Mouse (Mus musculus) E14TG2a.4 (cell line): ENCODE measurements at regions not wholly inside any gene's neighbourhood (a gene's known extent, or its start where the extent isn't known, plus 50 kb on each side); places are given as distances from the start of the nearest gene placed in this dataset.

ENCODE experiments used
- H3K27me3 ChIP-seq: 2 replicates; pipeline ENCODE4 v1.6.1; 2014; ENCODE audit warnings: low read length, control low read depth; ENCODE audit not compliant: insufficient read depth
- H3K36me3 ChIP-seq: 2 replicates; pipeline ENCODE4 v1.6.1; 2014; ENCODE audit warnings: low read length, control low read depth; ENCODE audit not compliant: insufficient read depth
- H3K4me1 ChIP-seq: replicated peaks from 2 replicates; pipeline ENCODE4 v1.6.1; 2014; ENCODE audit warnings: low read depth, low read length, control low read depth
- H3K4me3 ChIP-seq: replicated peaks from 2 replicates; pipeline ENCODE4 v1.5.1; 2014; ENCODE audit warnings: mild to moderate bottlenecking, low read length
- H3K9me3 ChIP-seq: 2 replicates; pipeline ENCODE4 v1.6.1; 2014; ENCODE audit warnings: low read length, control low read depth
- CTCF ChIP-seq: conservative IDR thresholded peaks from 2 replicates; pipeline ENCODE4 v1.5.1; 2014; ENCODE audit warnings: low read length
- NANOG ChIP-seq: IDR thresholded peaks from 2 replicates; pipeline ENCODE4 v1.6.1; 2014; ENCODE audit warnings: borderline replicate concordance, low read length, mixed read lengths
- POU5F1 ChIP-seq: IDR thresholded peaks from 2 replicates; pipeline ENCODE4 v1.6.1; 2014; ENCODE audit warnings: low read length, borderline replicate concordance

- Histone ChIP-seq H3K4me1 (no peaks in the 10 kb centered on the region), H3K27me3 (no peaks in the 10 kb centered on the region), H3K9me3 (peaks cover 12% of the 10 kb centered on the region), H3K36me3 (no peaks in the 10 kb centered on the region), H3K4me3 (no peak overlapping the region)
- TF ChIP-seq NANOG, result no peak
These were observed 71.9 kb upstream of the Armc2 start for GRCm38 (mm10) chr10:42090147-42090546.

DNA sequence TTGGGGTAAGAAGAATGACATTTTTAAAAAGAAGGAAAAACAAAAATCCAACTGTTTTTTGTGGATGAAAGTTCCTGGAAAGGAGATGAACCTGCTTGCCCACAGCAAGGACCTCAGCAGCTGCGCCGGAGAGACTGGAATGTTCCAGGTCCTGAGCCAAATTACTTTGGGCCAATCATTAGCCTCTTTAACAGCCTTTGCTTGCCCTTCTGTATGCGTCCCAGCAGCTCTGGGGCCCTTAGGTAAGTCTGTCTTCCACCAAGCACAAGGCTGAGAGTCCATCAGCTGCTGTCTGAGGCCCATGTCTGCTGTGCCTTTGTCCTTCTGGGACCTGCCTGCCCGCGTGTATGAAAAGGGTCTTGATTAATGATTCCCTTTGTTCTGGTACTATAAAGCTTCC is 71.4 kb upstream of the Armc2 start:
- Histone ChIP-seq H3K27me3 (no peaks in the 10 kb centered on the region), H3K4me3 (no peak overlapping the region), H3K9me3 (peaks cover 12% of the 10 kb centered on the region), H3K4me1 (no peaks in the 10 kb centered on the region), H3K36me3 (no peaks in the 10 kb centered on the region)
- no peak for TF ChIP-seq CTCF
- TF ChIP-seq NANOG, result no peak
- no peak for TF ChIP-seq POU5F1

DNA sequence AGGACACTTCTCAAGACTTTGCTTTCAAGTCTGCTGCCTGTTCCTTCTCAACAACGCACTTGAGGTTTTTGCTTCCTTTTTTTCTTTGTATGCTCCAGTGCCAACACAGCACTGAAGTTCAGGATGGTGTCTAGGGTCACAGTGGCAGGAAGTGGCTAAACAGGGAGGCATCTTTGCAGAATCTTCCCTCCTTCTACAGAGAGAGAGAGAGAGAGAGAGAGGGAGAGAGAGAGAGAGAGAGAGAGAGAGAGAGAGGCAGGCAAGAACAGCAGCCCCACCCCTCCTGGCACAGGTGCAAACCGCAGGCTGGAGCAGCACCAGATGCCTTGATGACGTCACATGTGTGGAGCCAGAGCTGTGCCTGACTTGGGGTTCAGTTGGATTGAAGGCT is 71.0 kb upstream of the Armc2 start:
- H3K27me3 ChIP-seq, result no peaks in the 10 kb centered on the region
- no peak overlapping the region for H3K4me3 ChIP-seq
- H3K36me3 ChIP-seq, result no peaks in the 10 kb centered on the region
- TF ChIP-seq POU5F1 (no peak), NANOG (no peak), CTCF (no peak)
- peaks cover 12% of the 10 kb centered on the region for H3K9me3 ChIP-seq
- H3K4me1 ChIP-seq, result no peaks in the 10 kb centered on the region

DNA sequence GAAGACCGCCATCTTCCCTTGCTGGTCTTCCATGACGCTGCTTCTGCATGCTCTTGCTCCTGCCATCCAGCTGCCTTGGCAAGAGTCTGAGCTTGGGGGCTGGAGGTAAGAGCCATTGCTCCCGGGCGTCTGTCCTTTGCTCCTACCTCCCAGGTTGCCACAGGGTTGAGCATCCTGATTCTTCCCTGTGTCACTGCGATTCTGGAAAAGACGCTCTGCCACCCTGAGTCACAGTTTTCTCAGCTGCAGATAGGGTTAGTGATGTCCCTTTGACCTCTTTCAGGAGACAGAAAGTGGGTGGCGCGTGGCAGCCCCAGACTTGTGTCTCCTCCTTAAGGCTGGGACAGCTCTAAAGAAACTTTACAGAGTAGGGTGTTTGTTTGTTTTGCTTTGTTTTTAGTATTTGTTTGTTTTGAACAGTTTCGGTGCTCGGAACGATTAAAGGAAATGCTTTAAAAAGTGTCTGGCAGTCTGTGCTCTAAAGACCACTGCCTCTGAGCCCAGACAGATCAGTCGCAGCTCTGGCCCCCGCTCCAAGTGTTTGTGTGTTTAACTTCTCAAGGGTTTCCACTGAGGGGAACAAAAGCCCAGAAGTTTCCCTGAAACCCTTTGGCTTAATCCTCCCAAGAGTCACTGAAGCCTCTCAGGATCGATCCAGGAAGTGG is 70.5 kb upstream of the Armc2 start:
- Histone ChIP-seq H3K27me3 (no peaks in the 10 kb centered on the region), H3K36me3 (no peaks in the 10 kb centered on the region), H3K4me1 (no peaks in the 10 kb centered on the region), H3K4me3 (no peak overlapping the region), H3K9me3 (peaks cover 12% of the 10 kb centered on the region)
- TF ChIP-seq NANOG, result no peak

DNA sequence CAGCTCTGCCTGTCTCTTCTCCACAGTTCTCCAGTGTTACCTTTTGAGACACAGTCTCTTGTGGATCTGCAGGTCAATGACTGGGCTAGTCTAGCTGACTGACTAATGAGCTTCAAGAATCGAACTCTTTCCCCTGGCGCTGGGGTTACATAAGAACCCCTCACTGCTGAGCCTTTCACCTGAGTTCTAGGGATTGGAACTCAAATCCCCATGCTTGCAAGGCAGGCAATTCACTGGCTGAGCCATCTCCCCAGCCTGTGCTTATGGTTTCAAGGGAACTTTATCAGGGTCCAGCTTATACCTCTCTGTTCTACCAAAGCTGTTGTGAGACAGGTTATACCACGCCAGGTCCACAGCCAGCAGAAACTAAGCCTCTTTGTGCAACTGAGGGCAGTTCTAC is 69.7 kb upstream of the Armc2 start:
- no peaks in the 10 kb centered on the region for H3K27me3 ChIP-seq
- H3K4me1 ChIP-seq, result no peaks in the 10 kb centered on the region
- TF ChIP-seq POU5F1 (no peak), CTCF (no peak), NANOG (no peak)
- no peak overlapping the region for H3K4me3 ChIP-seq
- H3K36me3 ChIP-seq, result no peaks in the 10 kb centered on the region
- peaks cover 12% of the 10 kb centered on the region for H3K9me3 ChIP-seq

- H3K4me1 ChIP-seq, result no peaks in the 10 kb centered on the region
These were observed 68.4 kb upstream of the Armc2 start for GRCm38 (mm10) chr10:42086691-42087090.

DNA sequence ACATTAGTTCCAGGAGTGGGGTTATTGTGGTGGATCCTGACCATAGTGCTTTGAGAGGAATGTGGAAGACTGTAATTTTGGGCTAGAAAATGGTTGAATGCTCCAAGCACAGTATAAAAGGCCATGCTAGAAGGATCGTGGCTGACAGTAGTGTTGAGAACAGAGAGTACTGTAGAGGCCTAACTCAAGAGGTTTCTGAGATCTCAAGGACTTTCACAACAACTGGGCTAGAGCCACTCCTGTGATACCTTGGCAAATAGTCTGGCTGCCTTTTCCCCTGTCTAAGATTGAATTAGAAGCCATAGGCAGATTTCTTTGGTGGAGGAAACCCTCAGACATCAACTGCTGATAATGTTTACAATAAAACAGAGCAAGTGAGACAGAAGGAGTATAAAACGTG is 67.1 kb upstream of the Armc2 start:
- H3K4me1 ChIP-seq, result no peaks in the 10 kb centered on the region
- H3K9me3 ChIP-seq, result 0 out of 2 replicates have a peak, but pooled peaks cover 4% of the 10 kb centered on the region
- TF ChIP-seq NANOG (no peak), CTCF (no peak), POU5F1 (no peak)
- H3K36me3 ChIP-seq, result no peaks in the 10 kb centered on the region
- H3K27me3 ChIP-seq, result no peaks in the 10 kb centered on the region
- no peak overlapping the region for H3K4me3 ChIP-seq

More at GRCm38 (mm10) chr10:42086691-42087090, 68.4 kb upstream of the Armc2 start:
- Histone ChIP-seq H3K4me3 (no peak overlapping the region), H3K9me3 (peaks cover 12% of the 10 kb centered on the region), H3K27me3 (no peaks in the 10 kb centered on the region), H3K36me3 (no peaks in the 10 kb centered on the region)
- TF ChIP-seq CTCF (no peak), POU5F1 (no peak), NANOG (no peak)

DNA sequence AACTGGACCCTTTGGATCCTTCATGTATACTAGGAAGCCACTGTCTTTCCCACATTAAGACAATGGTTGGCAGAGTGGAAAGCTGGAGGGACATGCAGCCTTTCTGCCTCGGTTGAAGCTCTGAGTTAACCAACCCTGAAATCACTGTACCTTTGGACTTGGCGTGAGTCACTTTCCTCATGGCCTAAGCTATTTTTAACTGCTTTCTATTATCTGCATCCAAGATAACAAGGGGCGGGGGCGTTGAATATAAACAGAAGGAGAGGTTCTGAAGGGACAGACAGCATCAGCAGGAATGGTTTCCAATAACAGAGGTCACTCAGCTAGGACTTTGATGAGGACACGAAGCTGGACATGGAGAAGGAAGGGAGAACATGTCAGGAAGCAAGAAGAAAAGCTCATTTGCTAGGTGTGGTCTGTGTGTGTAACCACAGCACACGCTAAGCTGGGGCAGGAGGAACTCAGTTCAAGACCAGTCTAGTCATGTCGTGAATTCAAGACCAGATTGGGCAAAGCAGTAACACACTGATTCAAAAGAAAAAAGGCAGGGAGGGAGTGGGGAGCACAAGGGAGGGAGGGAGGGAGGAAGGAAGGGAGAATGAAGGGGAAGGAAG is 64.1 kb upstream of the Armc2 start:
- Histone ChIP-seq H3K36me3 (no peaks in the 10 kb centered on the region), H3K9me3 (no peaks in the 10 kb centered on the region), H3K27me3 (no peaks in the 10 kb centered on the region), H3K4me3 (no peak overlapping the region), H3K4me1 (no peaks in the 10 kb centered on the region)
- TF ChIP-seq NANOG (no peak), POU5F1 (no peak), CTCF (no peak)

GRCm38 (mm10) chr10:42079775-42080174 is 61.5 kb upstream of the Armc2 start:
- H3K27me3 ChIP-seq, result no peaks in the 10 kb centered on the region
- TF ChIP-seq CTCF (no peak), POU5F1 (no peak), NANOG (no peak)
- no peaks in the 10 kb centered on the region for H3K9me3 ChIP-seq
- no peaks in the 10 kb centered on the region for H3K36me3 ChIP-seq
- H3K4me1 ChIP-seq, result no peaks in the 10 kb centered on the region
- no peak overlapping the region for H3K4me3 ChIP-seq
